Mouse (Mus musculus) CD8-positive naive resting alpha-beta T cell, adult 2 months (primary cell): ENCODE data around the gene Adk.

Source experiments
- DNase-seq, 2 experiments: peaks; one replicate each; pipeline ENCODE4 v3.0.0; 2022; ENCODE audit warnings: low read depth in 2 of 2, low spot score in 2 of 2

The Adk gene

DNA sequence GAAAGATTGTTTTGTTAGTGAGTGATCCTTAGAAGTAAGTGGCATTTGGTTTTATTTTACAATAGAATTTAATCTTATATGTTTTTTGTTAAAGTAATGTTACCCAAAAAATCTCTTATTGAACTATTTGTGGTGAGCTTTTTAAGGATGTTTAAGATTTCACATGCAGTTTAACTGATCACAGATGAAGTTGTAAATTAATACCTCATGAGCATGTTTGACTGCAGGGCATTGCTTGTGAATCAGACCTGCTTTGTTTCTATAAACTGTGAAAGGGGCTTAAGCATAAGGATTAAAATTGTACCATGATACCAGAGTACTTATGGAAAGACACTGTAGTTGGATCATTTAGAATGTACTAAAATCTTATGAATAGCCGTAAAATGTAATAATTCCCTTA, 94.8 kb downstream of the Adk start:
- no peak for DNase-seq

DNA sequence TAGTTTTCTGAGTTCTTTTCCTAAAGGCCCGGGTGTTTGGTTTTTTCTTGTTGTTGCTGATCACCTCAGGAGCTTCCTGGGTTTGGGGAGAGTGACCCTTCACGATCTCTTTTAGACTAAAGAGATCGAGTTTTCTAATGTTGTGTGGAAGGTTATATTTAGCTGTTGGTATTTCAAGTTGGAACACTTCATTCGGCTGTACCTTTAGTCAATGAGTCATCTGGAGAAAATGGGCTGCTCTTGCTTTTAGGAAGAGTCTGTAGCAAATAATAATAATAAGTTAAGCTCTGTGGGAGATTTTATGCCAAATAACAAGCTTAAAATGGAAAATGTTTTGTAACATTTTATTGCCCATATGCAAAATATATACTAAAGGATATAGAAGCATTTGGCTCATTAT, 97.9 kb downstream of the Adk start:
- no peak for DNase-seq

DNA sequence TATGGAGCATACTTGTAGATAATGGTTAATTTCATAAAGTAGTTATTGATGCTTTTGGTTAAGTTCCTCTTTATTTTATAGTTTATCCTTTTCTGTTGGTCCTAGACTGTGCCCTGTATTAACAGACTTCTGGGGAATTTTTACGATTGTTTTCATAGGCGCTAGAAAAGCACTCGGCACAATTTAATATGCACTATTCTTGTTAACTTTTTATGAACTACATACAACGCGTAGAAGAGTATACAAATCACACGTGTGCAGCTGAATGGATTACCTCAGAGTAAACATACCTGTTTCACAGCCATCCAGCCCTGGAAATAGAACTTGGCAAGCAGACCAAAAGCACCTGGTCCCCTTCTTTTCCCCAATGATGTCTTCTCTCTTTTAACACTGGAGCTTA, 99.7 kb downstream of the Adk start:
- no peak for DNase-seq

DNA sequence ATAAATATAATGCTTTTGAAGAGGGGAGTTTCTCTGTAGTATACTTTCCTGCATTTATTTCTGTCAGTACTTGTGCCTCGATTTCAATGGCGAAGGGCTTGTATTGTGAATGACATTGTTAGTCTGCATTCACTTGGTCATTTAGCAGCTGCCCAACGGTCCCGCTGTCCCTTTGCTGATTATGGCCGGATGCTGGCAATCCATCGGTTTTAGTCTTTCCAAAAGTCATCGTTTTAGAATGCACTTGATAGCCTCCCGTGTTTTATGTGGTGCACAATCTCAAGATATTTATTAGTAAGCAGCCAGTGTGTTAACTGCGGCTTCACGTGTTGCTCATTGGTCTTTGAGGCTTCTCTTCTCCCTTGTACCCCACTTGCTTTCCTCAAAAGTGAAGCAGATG, 113.3 kb downstream of the Adk start:
- no peak for DNase-seq

DNA sequence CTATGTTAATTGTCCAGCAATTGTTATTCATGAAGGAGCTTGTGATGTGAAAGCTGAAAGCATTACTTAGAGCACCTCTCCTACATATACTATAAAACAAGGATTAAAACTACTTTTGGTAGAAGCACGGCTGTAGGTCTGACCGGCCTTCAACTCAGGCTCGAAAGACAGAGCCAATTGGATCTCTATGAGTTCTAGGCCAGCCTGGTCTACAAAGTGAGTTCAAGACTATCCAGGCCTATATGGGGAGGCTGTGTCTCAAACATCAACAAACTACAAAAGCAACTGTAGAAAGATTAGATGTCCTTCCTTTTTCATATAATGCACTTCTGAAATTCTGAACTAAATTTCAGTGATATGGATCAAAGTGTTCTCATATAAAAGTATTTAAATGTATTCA, 113.7 kb downstream of the Adk start:
- DNase-seq = no peak

DNA sequence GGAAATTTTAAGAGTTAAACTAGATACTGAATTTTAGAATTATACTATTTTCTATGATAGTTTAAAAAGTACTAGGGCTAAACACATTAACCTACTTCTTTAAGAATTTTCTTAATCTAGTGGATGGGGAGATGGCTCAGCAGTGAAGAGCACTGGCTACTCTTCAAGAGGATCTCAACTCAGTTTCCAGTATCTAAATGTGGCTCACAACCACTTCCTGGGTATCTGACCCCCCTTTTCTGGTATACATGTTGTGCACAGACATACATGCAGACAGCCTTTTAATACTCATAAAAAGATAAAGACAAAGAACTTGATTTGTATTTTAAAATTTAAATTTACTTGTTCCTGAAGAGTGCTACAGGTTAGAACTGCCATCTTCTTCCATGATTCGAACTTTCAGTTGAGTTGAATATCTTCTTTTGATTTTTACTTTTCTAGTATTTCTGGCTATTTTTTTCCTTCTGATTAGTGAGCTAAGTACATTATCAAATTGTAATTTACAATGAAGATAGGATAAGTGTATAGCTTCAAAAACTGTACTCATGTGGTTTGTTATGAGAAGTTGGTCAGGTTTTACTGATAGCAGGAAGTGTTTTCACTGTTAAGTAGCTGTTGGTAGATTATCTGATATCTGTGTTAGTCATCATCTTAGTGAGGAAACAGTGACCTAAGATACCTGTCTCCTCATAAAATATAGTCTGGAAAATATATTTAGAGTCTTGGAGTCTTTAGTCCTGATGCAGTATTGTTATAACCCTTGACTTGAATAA, 121.8 kb downstream of the Adk start:
- DNase-seq = no peak

DNA sequence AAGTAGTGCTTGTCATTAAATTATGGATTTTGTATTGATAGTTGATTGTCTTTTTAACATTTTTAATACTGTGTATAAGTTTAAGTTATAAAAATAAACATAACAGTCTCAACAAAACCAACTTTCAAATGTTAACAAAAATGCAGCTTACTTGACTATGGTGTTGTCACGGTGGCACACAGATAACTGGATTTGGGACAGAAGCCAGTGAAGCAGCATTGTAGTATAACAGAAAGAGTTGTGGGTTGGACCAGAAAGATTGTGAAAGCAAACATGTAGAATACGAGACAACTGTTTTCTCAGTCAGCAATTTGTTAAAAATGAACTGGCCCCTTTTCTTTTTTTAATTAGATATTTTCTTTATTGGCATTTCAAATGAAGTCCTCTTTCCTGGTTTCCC, 122.4 kb downstream of the Adk start:
- DNase-seq = no peak

DNA sequence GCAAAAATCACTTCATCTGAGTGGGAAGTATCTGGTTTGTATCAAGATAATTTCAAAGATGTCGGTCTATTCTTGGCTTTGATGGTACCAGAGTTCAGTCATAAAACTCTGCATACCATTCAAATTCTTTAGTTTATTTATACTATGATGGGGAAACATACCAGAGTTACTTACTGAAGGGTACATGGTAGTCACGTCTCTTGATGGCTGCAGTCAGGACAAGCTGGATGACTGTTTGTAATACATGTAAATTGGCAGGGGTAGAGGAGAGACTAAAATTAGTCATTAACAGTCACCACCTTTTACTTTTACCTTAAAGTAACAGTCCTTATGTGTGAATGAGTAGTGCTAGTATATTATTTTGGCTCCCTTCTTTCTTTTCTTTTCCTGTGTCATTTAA, 125.4 kb downstream of the Adk start:
- DNase-seq = no peak

DNA sequence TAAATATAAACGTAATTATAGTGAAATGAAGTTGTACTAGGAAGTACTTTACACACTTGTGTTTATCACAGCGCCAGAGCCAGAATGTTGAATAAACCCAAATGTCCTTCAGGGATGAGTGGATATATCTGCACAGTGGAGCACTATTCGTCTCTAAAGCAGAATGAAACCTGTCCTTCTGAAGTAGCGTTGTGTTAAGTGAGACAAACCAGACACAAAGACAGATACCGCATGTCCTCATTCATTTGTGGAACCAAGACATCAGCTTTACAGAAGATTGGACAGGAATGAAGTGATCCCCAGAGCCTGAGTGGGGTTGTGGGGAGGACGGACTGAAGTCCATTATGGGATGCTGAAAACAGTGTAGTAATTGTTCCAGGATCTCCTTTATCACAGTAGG, 126.0 kb downstream of the Adk start:
- no peak for DNase-seq

DNA sequence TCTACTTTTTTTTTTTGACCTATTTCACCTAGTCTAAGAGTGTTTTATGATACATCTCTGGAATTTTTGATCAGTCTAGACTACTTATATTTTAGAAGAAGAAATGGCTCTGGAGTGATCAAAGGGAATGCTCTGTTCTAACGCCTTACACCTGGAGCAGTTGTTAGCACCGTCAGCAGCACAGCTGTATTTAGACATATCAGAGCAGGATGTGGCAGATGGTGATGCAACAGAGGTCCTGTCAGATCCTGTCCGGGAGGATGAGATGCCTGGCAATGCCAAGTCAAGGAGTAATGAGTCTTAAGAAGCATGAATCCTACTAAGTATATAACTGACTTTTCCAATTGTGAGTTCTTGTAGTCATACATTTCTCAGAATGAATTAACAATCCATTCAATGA, 128.7 kb downstream of the Adk start:
- no peak for DNase-seq

DNA sequence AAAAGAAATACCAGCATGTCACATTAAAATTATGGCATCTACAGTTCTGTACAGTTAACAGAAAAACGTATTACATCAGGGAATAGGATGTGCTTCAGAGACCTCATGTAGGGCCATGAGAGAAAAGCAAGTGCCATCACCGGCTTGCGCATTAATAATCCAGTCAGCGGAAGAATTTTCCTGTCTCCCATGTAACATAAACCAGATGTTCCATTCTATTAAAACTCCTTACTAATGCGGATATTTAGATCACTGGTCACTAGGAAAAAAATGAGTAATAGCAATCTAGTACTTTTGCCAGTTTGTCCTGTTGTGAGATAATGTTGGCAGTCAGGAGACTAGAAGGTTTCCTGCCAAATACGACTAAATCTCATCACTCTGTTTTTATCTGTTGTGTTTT, 139.6 kb downstream of the Adk start:
- DNase-seq = no peak

DNA sequence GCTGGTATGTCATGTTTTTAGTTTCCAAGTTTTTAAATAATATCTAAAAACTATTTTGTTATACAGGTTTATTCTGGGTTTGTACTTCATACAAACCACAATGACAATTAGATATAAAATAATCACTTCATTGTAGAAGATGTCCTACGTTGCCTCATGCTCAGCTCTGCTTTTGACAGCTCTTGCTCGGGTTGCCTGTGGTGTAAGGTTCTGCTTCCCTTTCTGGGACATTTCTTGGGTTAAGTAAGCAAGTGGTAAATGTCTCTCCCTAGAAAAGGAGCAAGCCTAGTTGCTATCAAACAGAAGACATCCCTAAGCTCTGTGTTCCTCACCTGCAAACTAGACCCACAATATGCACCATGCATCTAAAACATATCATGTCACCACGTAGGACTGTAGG, 140.4 kb downstream of the Adk start:
- no peak for DNase-seq

DNA sequence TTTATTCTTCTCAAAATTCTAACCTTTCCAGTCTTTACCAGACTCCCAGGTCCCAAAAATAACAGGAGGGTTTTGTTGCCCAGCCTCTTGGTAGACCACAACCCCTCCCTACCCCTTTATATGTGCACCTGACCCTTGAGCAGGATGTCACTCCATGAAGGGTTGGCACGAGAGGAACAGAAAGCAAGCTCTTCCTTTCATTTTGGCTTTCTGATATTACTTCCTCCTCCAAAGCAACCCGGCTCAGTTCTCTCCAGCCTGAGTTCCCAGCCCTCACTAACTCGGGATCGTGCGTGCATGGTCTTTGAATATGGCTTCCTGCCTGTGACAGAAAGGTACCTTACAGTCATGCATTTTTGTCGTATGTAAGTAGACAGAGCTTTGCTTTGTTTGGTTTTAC, 142.0 kb downstream of the Adk start:
- DNase-seq = no peak

DNA sequence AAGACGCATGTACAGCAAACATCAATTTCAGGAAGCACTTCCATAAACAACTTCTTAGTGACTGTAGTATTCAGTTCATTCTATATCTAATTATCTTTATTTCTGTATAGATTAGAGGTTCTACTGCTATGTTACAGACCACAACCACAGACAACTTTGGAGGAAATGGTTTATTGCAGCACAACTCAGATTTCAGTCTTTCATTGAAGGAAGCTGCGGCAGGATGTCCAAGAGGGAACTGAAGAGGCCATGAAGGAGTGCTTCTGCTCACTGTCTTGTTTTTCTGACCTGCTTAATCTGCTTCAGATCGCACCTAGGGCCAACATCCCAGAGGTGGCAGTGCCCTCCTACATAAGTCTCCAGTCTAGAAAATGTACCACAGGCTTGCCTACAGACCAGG, 148.5 kb downstream of the Adk start:
- no peak for DNase-seq

DNA sequence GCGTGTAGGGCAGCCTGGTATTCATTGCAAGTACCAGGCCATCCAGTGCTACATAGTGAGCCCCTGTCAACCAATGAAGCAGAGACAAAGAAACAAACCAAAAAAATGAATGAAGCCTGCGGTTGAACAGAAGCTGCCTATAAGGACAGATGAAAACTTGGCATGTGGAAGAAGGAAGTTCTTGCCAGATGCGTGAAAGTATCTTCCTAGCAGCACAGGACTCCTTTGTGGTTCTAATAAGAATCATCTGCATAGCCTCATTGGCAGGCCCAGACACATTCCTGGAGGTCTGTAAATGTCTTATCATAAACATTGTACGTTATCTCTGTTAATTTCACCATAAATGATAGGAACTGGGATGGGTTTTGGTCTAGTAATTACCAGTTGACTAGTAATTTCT, 154.1 kb downstream of the Adk start:
- no peak for DNase-seq

DNA sequence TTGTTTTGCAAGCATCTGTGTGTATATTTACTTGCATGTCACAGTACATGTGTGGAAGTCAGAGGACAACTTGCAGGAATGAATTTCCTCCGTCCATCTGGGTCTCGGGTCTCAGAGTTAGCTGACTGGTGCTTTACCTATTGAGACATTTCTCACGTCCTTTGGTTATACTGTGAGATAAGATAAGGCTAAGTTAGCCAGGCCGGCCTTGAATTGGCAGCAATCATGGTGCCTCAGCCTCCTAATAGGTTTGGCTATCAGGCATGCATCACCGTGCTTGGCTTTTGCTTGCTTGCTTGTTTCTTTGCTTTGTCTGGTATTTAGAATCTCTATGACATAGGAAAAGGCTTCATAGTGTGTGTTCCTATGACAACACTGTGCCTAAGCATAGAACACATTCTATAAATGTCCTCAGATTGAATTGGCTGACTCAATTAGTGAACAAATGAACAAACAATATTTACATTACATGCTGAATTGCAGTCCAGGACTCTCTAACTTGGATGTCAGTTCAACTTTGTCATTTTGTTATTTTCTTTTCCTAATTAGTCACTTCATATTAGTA, 169.3 kb downstream of the Adk start:
- no peak for DNase-seq

DNA sequence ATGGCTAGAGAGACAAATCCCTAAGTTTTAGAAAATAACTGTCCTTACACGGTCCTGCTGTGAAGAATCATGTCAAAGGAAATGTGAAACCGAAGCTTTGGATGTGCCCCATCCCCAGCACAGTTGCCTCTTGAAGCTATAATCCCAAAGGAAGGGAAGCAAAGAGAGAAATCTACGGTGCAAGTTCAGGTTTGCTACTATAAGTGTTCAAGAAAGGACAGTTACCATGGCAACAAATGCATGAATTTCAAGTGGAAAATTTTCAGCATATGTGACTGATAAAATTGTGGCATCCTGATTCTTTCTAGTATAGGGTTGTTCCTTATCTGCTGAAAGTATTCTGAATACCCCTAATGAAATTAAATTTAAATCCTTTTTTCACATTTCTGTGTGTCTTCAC, 169.8 kb downstream of the Adk start:
- DNase-seq = no peak

DNA sequence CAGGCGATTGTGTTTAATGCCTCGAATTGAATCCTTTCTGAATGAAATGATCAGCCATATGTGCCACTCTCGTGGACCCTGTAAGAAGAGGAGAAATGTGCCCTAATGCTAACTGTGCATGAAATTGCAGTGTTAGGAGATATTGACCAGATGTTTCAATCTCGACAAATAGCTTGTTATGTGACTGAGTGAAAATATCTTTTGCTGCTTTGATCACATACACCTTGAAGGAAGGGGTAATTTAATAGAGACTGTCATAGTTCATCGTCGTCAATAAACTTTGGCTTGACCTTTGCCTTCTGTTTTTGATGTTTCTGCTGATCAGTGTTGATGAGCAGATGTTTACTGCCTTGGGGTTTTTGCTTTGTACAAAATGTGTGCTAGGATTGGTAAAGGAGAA, 171.1 kb downstream of the Adk start:
- DNase-seq = no peak

DNA sequence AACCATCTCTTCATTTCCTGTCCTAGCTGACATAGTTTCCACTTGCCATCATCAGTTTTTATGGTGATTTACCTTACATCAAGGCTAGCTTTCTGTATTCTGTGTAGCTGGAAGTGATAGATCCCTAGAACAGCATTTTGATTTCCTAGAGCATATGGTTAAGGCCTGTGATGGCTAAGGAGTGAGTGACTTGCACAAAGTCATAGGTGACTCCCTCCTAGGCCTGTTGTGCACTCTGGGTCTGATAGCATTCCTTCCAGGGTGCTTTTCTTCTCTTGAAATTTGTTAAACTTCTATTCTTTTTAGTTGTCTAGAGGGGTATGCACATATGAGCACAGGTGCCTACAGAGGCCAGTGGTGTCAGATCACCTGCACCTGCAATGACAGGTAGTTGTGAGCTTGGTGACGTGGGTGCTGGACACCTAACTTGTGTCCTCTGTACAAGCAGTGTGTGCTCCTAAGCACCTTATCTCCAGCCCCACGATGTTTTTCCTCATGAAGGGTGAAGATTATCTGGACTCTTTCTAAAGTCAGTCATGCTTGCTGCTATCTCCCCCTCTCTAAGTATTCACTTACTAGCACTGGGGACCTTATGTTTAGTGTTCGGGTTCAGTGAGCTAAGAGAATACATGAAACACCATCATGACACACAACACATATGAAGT, 171.7 kb downstream of the Adk start:
- no peak for DNase-seq

DNA sequence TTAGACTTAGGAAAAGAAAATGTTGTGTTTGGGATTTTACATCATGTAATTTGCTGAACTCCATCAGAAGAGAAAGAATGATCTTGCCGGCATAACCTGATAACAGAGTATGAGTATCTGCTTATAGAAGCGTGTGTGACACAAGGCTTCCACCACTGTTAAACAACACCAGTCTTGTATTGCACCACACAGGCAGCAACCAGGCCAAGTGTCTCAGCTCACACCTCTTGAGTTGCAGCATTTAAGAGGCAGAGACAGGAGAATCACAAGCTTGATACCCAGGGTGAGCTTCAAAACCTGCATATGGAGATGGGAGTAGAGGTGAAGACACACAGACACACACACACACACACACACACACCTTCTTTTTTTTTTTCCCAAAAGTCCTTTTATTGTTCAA, 184.7 kb downstream of the Adk start:
- DNase-seq = no peak

DNA sequence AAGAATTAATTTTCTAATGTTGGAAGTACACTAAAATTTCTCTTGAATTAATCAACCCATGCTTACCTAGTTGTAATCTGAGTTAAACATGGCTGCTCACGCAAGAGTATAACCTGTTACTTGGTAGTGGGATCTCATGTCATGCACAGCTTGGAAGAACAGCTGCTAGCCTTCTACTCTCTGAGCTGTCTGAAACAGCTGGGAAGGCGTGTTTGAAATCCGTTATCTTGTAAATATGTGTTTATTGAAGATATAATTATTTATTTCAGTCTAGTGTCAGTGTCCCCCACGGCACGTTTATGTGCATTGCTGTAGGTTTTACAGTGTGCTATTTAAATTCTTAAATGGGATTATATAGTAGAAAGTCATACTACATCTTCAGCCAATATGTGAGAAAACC, 188.7 kb downstream of the Adk start:
- no peak for DNase-seq

DNA sequence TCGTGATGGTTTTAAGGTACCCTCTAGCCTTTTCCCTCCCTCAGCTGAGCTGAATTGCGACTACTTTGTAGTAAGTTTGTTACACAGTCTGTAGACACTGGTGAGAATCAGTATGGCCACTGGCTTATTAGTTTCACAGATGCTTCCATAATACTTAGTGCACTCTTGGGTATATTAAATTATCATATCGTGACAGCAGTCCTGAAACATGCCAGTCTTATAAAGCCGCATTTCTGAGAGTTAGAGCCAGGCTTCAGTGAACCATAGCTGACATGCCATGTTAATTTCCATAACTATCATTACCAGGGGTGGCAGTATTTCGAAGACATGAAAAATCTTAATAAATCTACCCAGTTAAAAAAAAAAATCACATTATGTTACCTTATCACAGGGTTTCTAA, 199.0 kb downstream of the Adk start:
- DNase-seq = no peak
